Mouse (Mus musculus) adrenal gland, adult (tissue): ENCODE data around the gene Prkce.

Source experiments
- DNase-seq, 2 experiments: peaks; one replicate each; pipeline ENCODE4 v3.0.0; 2022 to 2023; ENCODE audit warnings: low spot score in 1 of 2; ENCODE audit not compliant: inconsistent age in 2 of 2

Prkce gene

GRCm38 (mm10) chr17:86360849-86361248 is 193.3 kb downstream of the Prkce start:
- DNase-seq: no peak

DNA sequence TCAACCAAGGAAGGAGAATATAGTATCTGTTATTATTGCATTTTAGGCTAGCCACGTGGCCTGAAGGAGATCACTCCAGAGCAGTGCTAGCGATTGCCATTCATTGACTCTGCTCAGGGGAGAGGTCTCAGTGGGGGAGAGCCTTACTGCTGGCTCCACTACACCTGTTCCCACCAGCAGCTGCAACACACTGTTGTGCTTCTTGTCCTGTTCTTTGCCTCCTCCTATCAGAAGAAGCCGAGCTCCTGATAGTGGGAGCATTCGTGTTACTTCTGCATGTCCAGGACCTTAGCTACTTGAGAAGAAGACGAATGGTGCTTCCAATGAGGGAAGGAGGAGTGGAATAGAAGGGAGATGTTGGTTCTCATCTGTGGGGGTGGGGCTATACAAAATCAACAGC is 195.8 kb downstream of the Prkce start:
- DNase-seq: no peak

DNA sequence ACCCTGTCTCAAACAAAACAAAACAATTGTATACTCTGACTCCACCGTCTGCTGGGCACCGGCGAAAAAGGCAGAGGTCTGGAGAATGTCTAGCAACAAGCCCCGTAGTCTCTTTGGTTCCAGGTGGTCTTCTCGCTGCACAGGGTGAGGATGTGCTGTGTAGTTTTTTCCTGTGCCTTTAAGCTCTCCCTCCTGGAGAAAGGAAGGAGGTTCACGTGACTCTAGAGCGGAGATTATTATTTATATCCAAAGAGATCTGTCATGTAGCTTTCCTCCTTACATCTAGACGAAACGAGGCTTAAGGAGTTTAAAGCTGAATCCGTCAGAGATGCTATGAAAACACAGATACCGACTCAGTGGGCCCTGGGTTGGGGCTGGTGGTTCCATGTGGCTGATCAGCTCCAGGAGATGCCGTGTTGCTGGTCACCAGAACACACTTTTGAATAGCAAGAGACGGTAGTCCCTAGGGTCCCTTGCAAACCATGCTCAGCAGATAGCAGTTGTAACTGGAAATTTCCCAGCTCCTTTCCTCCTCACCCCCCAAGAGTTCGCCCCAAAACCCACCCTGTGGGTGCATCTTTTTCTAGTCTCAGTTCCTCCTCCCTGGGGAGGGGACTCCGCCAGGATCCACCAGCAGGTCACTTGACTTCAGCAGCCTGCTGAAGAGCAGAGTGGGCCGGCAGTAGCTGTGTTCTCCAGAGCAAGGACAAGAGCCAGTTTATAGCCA is 196.9 kb downstream of the Prkce start:
- no peak for DNase-seq

DNA sequence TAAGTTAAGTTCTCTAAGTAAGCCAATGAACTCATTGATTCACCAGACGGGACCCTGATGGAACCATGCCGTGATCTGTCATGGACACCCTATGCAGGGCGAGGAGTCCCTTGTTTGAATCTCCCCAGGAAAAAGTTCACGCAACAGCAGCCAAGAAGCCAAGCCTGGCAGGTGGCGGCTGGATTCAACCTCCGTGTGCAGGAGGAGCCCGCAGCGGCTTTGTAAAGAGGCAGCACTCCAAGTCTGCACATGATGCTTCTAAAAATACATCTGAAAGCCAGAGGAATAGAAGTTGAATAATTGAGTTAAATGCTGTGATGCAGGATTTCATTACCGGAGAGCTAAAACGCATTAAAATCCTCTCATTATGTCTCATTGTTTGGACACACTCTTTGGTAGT is 199.3 kb downstream of the Prkce start:
- DNase-seq: no peak

DNA sequence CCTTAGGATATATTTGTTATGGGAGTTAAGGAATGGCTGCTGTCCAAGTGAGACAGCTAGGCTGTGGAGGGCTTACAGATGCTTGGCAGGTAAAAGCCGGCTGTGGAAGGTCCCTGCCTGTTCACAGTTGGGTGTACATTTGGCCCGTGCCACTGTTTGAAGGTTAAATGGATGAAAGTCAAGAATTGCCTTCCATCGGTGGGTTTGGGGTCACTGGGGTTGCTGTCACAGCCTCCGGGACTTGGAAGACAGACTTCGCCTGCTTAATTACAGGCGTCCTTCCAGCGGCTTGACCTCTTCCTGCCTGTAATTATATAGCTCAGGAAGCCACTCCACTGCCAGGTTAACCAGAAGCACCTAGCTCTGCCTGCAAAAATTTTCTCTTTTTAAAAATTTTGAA is 200.1 kb downstream of the Prkce start:
- no peak for DNase-seq

GRCm38 (mm10) chr17:86370106-86370742 is 202.6 kb downstream of the Prkce start:
- DNase-seq: no peak

DNA sequence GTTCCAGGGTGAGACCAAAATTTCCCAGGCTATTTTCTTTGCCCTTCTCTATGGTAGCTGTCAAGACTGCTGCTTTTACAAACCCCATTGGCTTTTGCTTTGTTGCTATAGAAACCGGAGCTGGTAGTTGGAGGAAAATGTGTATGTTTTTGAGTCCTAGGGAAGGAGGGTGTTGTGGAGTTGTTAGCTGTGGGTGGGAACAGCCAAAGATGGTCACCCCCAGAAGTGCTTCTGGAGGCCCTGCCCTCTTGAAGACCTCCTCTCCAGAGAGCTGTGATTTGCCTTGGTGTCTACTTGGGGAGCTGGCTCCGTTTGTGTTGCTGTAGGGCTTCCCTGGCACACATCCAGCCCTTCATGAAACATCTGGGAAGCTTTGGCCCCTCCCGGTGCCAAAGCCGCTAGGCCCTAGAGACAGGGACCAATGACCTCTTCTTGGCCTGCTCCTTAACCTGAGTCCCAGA is 203.5 kb downstream of the Prkce start:
- peak in 1 of 2 experiments; percentile 66 for DNase-seq

DNA sequence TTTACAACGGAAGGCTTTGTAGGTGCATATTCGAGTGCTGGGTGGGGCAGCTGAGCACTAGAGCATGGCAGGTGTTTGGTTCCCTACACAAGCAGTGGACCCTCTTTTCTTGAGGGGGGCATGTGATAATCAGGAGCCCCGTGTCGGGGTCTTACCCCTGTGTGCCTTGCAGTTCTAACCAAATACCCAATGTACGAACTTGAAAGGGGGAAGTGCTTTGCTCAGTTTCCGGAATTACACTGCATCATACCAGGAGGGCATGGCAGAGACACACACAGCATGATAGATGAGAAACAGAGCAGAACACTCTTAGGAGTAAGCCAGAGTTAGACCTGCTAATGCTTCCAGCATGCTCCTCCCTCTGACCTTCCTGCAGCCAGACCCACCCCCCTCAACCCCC is 208.8 kb downstream of the Prkce start:
- DNase-seq: no peak

DNA sequence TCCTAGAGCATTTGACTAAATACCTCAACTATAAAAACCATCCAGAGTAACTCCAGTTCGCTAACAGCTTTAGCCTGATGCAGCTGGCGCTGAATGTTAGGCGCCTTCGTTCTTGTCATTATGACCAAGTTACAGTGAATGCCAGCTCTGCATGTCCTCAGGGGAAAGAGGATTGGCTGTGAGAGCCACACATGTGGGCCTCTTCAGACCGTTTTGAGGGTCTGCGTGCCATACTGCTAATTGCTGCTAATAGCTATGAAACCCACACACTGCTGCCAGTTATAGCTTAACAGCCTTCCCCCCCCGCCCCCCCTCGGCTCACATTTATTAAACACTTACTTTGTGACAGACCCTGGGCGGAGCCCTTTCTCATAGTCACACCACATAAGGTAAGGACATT is 210.3 kb downstream of the Prkce start:
- DNase-seq: no peak

GRCm38 (mm10) chr17:86378611-86379010 is 211.0 kb downstream of the Prkce start:
- DNase-seq: no peak

DNA sequence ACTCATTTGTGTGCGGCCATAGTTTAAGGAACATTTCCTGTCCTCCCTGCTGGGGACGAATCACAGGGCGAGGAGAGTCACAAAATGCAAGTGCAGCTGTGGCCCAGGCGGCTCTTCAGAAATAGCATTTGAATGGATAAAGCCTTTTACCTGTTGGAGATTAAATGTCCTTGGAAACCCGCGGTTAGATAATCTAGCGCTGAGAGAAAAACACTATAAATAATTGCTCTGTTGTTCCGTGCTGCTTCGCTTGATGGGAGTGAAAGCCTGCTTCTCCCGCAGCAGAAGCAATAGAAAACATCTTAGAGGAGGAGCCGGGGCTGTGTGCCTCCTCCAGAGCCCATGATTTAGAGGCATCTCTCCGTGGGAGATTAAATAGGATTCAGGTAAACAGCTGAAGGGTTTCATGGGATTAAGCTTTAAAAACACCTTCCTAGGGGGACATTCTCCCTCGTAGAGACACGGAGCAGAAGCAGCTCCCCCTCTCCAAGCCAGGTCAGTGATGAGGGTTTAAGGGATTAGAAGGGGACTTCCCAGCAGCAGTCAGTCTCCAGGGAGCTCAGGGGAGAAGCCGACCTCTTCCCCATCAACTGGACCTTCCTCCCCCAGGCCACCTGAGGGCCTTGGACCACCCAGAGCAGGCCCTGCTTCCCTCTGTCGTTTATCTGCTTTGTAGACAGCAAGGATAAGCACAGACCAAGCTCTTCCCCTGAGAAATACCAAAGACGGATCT is 212.0 kb downstream of the Prkce start:
- DNase-seq: no peak

GRCm38 (mm10) chr17:86381464-86381863 is 213.9 kb downstream of the Prkce start:
- no peak for DNase-seq

GRCm38 (mm10) chr17:86382885-86383284 is 215.3 kb downstream of the Prkce start:
- no peak for DNase-seq

DNA sequence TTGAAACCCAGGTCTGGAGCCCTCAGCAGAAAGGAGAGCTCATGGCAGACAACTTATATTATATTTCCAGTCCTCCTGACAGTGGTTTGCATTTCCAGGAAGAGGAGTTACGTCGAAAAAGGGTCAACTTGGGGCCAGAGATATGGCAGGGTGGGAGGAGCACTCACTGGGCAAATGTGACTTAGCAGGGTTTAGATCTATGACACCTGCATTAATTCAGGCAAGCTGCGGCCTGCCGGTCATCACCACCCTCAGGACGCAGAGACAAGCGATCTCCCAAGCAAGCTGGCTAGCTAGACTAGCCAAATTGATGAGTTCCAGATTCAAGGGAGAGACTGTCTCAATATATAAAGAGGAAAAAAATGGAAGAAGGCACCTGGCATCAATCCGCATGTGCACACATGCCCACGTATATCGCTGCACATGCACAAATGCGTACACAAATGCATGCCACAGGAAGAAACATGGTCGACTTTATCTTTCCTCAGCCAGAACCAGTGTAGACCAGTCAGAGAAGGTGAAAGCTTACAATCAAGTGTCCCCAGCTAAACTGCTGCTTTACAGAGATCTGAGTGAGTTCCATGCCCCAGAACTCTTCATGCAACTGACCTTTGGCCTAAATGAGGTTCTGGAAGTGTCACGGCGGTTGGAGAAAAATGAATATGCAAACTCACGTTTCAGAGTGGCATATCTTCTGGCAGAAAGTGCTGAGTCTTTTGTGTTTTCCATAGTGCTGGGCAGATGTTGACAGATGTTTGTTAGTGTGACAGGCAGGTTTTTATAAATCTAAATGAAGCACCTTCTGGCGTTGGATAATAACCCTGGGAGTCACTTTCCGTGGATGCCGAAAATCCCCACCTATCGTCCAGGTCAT is 216.4 kb downstream of the Prkce start:
- DNase-seq: no peak

DNA sequence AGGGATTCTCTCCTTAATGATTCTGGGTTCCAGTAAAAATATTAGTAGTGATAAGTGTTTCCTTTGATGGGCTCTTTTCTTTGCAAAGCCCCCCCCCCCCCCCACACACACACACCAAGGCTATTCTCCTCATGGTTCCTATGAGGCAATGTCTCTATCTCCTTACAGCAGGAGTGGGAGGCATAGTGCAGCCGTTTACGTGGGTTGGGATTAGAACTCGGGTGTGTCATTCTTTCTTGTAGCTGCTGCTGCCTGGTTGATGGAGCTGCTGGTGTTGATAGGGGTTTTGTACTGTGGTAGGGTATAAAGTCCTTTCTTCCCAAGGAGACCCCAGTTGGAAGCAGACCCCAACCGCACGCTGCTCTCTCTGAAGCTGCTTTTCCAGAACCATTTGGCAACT is 224.9 kb downstream of the Prkce start:
- no peak for DNase-seq

- DNase-seq: no peak
Observed at GRCm38 (mm10) chr17:86393191-86393590, 225.6 kb downstream of the Prkce start.

GRCm38 (mm10) chr17:86397097-86397496 is 229.5 kb downstream of the Prkce start:
- no peak for DNase-seq

DNA sequence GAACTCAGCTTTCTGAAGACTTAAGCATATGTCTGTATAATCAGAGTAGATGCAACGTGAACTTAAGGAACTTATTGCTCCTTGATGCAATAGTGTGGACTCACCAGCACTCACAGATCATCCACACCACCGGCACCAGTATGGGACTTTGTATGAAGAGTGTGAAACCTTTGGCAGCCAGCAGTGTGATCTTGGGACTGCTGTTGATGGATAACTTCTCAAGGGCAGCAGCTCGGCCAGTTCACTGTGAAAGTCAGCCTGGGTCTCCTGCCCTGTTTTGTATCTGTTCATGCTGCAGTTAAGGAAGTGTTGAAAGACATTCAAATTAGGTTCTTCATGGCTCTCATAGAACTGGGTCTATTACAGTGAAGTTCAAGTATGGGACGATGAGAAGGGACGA is 230.1 kb downstream of the Prkce start:
- no peak for DNase-seq

DNA sequence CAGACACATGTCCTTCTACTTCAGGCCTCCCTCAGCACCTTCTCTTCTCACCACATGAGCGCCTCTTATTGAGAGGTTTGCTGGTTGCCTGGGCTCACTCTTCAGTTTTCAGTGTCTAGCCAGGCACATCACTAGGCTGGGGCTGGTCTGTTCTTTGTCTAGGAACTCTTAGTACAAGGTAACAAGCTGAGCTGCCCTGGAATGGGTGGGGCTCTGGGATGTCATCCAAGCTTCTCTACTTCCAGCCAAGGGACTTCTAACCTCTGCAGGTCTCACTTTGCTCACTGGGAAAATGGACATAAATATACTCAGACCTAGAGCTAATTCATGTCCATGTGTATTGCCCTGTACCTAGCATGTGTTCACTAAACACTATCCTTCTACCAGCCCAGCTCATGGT is 230.6 kb downstream of the Prkce start:
- no peak for DNase-seq

- no peak for DNase-seq
Observed at GRCm38 (mm10) chr17:86400032-86400431, 232.4 kb downstream of the Prkce start.
